Mouse (Mus musculus) embryonic stem cell, embryonic (primary cell): Measurements from ENCODE around the gene Klhl10.

Source experiments
- CTCF ChIA-PET, 4 experiments: fragments of 300-600 bp in 2 of 4; fragments of 350-600 bp in 2 of 4; sonication (Branson Sonifier 250); formaldehyde crosslinking; loops; one replicate each; lab custom pipeline; 2022; ENCODE audit warnings: inconsistent platforms in 2 of 4; lab: Charles Lee
- POLR2A ChIA-PET, 4 experiments: fragments of 300-600 bp in 2 of 4; fragments of 350-600 bp in 2 of 4; sonication (Branson Sonifier 250); formaldehyde crosslinking; loops; one replicate each; lab custom pipeline; 2022; ENCODE audit warnings: antibody characterized with exemption in 4 of 4, inconsistent platforms in 1 of 4; lab: Charles Lee

The Klhl10 gene

GRCm38 (mm10) chr11:100471352-100472196 lies 29.9 kb downstream of the Klhl10 start:
- ChIA-PET POLR2A (interaction anchor here (0.6 to 4.4 kb wide), 88 partner anchors 8 to 337 kb away, joined by 3 to 30 read pairs (median 4); partner anchors contain the start of genes Acly (in 3 of the 4), Jup (in 3 of the 4), Klhl10 (in 3 of the 4) and Nt5c3b (in 3 of the 4)), CTCF (interaction anchor here (0.6 to 1.5 kb wide), 17 partner anchors 15 to 1568 kb away, joined by 3 to 8 read pairs (median 3); partner anchors contain the start of genes Acly (in 1 of the 4) and Jup (in 1 of the 4))

- CTCF ChIA-PET = interaction anchor here (0.6 to 1.5 kb wide), 30 partner anchors 14 to 1568 kb away, joined by 3 to 8 read pairs (median 3); partner anchors contain the start of genes Acly (in 2 of the 4), Fkbp10 (in 1 of the 4) and Jup (in 1 of the 4)
Measured at GRCm38 (mm10) chr11:100472197-100472934, 30.6 kb downstream of the Klhl10 start, which contains the start of gene Klhl11. TSS of gene Klhl11 (minus strand) at chr11:100472741.

GRCm38 (mm10) chr11:100472935-100473295 lies 31.2 kb downstream of the Klhl10 start:
- ChIA-PET POLR2A (interaction anchor here (0.6 to 4.4 kb wide), 61 partner anchors 8 to 1551 kb away, joined by 3 to 30 read pairs (median 5); partner anchors contain the start of genes Acly (in 3 of the 4), Jup (in 3 of the 4), Eif1 (in 2 of the 4) and Klhl10 (in 2 of the 4)), CTCF (interaction anchor here in 2 of 4 experiments (0.8 to 1.5 kb wide), 13 partner anchors 16 to 111 kb away, joined by 3 to 8 read pairs (median 3); partner anchors contain the start of genes Acly (in 2 of the 2) and Jup (in 1 of the 2))

More at GRCm38 (mm10) chr11:100472197-100472934, 30.6 kb downstream of the Klhl10 start, which contains the start of gene Klhl11:
- POLR2A ChIA-PET = interaction anchor here (0.6 to 4.4 kb wide), 100 partner anchors 8 to 1551 kb away, joined by 3 to 30 read pairs (median 4); partner anchors contain the start of genes Acly (in 3 of the 4), Jup (in 3 of the 4), Klhl10 (in 3 of the 4) and Nt5c3b (in 3 of the 4)

- CTCF ChIA-PET = no interaction called here
- POLR2A ChIA-PET = interaction anchor here in 3 of 4 experiments (0.6 to 3.7 kb wide), 11 partner anchors 11 to 156 kb away, joined by 3 to 21 read pairs (median 5); partner anchors contain the start of genes Acly (in 2 of the 3), Eif1 (in 1 of the 3) and Jup (in 1 of the 3)
Measured at GRCm38 (mm10) chr11:100476281-100476680, 34.6 kb downstream of the Klhl10 start.

GRCm38 (mm10) chr11:100479152-100479551 lies 37.4 kb downstream of the Klhl10 start:
- ChIA-PET CTCF (interaction anchor here in 1 of 4 experiments (0.7 kb wide), 1 partner anchor 162 kb away, joined by 3 read pairs; no protein-coding TSS in a partner anchor), POLR2A (interaction anchor here in 3 of 4 experiments (0.5 to 1.2 kb wide), 10 partner anchors 8 to 159 kb away, joined by 3 to 5 read pairs (median 3); partner anchors contain the start of genes Acly (in 1 of the 3) and Eif1 (in 1 of the 3))

GRCm38 (mm10) chr11:100484461-100484860 lies 42.7 kb downstream of the Klhl10 start:
- ChIA-PET CTCF (no interaction called here), POLR2A (interaction anchor here in 3 of 4 experiments (0.5 to 3.3 kb wide), 7 partner anchors 11 to 53 kb away, joined by 3 to 16 read pairs (median 3); partner anchors contain the start of genes Acly (in 1 of the 3) and Klhl11 (in 1 of the 3))

- ChIA-PET CTCF (interaction anchor here in 3 of 4 experiments (0.5 to 2.0 kb wide), 18 partner anchors 9 to 408 kb away, joined by 3 to 7 read pairs (median 3); partner anchors contain the start of genes Acly (in 1 of the 3), Hspb9 (in 1 of the 3), Jup (in 1 of the 3) and Klhl10 (in 1 of the 3)), POLR2A (interaction anchor here (0.6 to 3.4 kb wide), 16 partner anchors 9 to 166 kb away, joined by 4 to 21 read pairs (median 6); partner anchors contain the start of genes Klhl11 (in 4 of the 4), Acly (in 3 of the 4) and Eif1 (in 2 of the 4))
Measured at GRCm38 (mm10) chr11:100485801-100486538, 44.3 kb downstream of the Klhl10 start.

GRCm38 (mm10) chr11:100490951-100491350 lies 49.2 kb downstream of the Klhl10 start:
- ChIA-PET POLR2A (interaction anchor here in 3 of 4 experiments (0.8 to 6.1 kb wide), 5 partner anchors 13 to 37 kb away, joined by 3 to 38 read pairs (median 4); partner anchors contain the start of genes Klhl11 (in 2 of the 3) and Acly (in 1 of the 3)), CTCF (interaction anchor here in 2 of 4 experiments (0.6 to 1.2 kb wide), 5 partner anchors 8 to 167 kb away, joined by 3 to 4 read pairs (median 3); partner anchors contain the start of gene Klhl11 (in 1 of the 2))

GRCm38 (mm10) chr11:100493771-100494170 lies 52.1 kb downstream of the Klhl10 start:
- ChIA-PET CTCF (interaction anchor here in 1 of 4 experiments (0.9 kb wide), 1 partner anchor 21 kb away, joined by 3 read pairs; the partner anchor contains the start of gene Klhl11), POLR2A (interaction anchor here in 3 of 4 experiments (0.6 to 4.9 kb wide), 14 partner anchors 8 to 111 kb away, joined by 3 to 24 read pairs (median 4); partner anchors contain the start of gene Acly (in 2 of the 3))

- CTCF ChIA-PET = no interaction called here
- POLR2A ChIA-PET = interaction anchor here in 2 of 4 experiments (1.1 to 6.9 kb wide), 8 partner anchors 10 to 178 kb away, joined by 3 to 38 read pairs (median 5); partner anchors contain the start of gene Acly (in 2 of the 2)
Measured at GRCm38 (mm10) chr11:100500241-100500640, 58.5 kb downstream of the Klhl10 start.

- ChIA-PET POLR2A (interaction anchor here in 3 of 4 experiments (0.6 to 6.9 kb wide), 9 partner anchors 10 to 755 kb away, joined by 3 to 38 read pairs (median 6); partner anchors contain the start of genes Acly (in 2 of the 3) and Klhl11 (in 1 of the 3)), CTCF (no interaction called here)
Measured at GRCm38 (mm10) chr11:100500651-100501050, 58.9 kb downstream of the Klhl10 start.

GRCm38 (mm10) chr11:100501321-100501720 lies 59.6 kb downstream of the Klhl10 start:
- ChIA-PET CTCF (interaction anchor here in 2 of 4 experiments (0.7 to 1.4 kb wide), 2 partner anchors 15 to 29 kb away, joined by 3 read pairs; partner anchors contain the start of gene Klhl11 (in 1 of the 2)), POLR2A (interaction anchor here (0.6 to 6.9 kb wide), 22 partner anchors 9 to 755 kb away, joined by 3 to 56 read pairs (median 4); partner anchors contain the start of genes Acly (in 3 of the 4) and Klhl11 (in 3 of the 4))

- POLR2A ChIA-PET = interaction anchor here (0.6 to 6.9 kb wide), 24 partner anchors 8 to 185 kb away, joined by 3 to 56 read pairs (median 6); partner anchors contain the start of genes Acly (in 2 of the 4), Eif1 (in 1 of the 4) and Klhl11 (in 1 of the 4)
- CTCF ChIA-PET = interaction anchor here in 2 of 4 experiments (0.6 to 1.1 kb wide), 3 partner anchors 21 to 1439 kb away, joined by 3 to 5 read pairs (median 3); partner anchors contain the start of gene Klhl11 (in 1 of the 2)
Measured at GRCm38 (mm10) chr11:100504990-100505660, 63.4 kb downstream of the Klhl10 start.

GRCm38 (mm10) chr11:100505997-100506396 lies 64.3 kb downstream of the Klhl10 start:
- ChIA-PET POLR2A (interaction anchor here (0.6 to 6.9 kb wide), 25 partner anchors 8 to 439 kb away, joined by 3 to 56 read pairs (median 4); partner anchors contain the start of genes Acly (in 3 of the 4), Eif1 (in 1 of the 4) and Klhl11 (in 1 of the 4)), CTCF (interaction anchor here in 2 of 4 experiments (0.6 to 1.1 kb wide), 2 partner anchors 20 to 1440 kb away, joined by 3 to 5 read pairs; no protein-coding TSS in a partner anchor)
